Mouse (Mus musculus): ENCODE measurements around the gene Anks6. TPM values are rescaled to one million over a fixed set of nuclear protein-coding genes. Genes with fewer than 3 reads are reported as not detected.

Anks6 gene
- polyA plus RNA-seq, 1 experiment from 2014 or later = 9.5 TPM

DNA sequence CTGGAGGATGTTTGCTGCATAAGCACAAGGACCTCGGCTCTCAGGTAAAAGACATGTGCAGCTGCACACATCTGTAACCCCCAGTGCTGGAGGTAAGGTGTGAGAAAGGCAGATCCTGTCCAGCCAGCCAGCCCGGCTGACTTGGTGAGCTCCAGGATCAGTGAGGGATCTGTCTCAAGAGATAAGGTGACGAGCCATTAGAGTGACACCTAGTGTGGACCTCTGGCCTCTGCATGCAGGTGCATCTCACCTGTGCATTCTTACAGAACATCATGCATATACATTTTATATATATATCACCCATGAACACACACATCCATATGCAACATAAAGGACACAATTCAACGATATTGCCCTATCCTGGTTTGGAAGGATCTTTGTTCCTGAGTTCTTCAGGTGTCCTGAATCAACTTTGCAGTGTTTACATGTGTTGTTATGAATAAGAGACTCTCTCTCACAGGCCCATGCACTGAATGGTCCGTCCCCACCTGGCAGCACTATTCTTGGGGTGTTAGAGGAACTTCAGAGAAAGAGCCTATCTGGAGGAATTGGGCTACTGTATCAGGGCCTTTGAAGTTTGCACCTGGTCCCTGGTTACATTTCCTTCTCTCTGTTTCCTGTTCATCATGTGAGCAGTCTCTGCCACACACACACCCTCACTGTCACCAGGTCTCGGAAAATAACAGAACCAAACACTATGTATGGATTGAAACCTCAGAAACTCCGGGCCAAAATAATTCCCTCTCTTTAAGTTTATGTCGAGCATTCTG is 56.4 kb downstream of the Anks6 start:
- ATAC-seq (ENCODE audit: insufficient number of reproducible peaks, insufficient read depth, low FRiP score, low TSS enrichment) = no peak
- no peaks in the 10 kb centered on the region for H3K36me3 ChIP-seq

DNA sequence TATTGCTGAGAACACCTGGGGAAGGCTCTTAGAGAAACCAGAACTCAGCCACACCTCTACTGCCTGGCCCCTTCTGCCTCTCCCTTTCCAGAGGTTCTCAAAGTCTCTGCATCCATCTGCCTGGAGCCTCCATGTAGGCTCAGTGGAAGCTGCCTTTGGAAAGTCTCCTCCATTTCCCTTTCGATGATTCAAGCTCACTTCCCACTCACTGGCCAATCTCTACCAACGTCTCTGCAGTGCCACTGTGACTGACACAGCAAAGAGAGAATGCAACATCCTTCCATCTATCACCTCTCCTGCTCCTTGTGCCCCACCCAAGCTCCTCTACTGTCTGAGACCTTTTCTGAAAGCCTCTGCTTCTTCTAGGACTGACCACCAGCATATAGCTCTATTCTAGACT is 59.3 kb downstream of the Anks6 start:
- H3K4me2 ChIP-seq (replicated peaks) = no peak overlapping the region
- no peak overlapping the region for H3K4me3 ChIP-seq
- ATAC-seq (ENCODE audit: insufficient number of reproducible peaks, insufficient read depth, low FRiP score, low TSS enrichment) = no peak
- H3K9me3 ChIP-seq = no peaks in the 10 kb centered on the region
- H3K27ac ChIP-seq = no peak overlapping the region
- H3K36me3 ChIP-seq = no peaks in the 10 kb centered on the region
- no peak overlapping the region for H3K9ac ChIP-seq
- H3K27me3 ChIP-seq = peaks cover 24% of the 10 kb centered on the region
- H3K4me1 ChIP-seq = no peaks in the 10 kb centered on the region
- whole genome bisulfite sequencing = 86% methylated on average over 2 of the region's 2 CpGs

More for the DNA sequence above, 56.4 kb downstream of the Anks6 start:
- WGBS = 66% methylated on average over 8 of the region's 8 CpGs
- Histone ChIP-seq H3K4me1 (no peaks in the 10 kb centered on the region), H3K27me3 (no peaks in the 10 kb centered on the region), H3K9ac (no peak overlapping the region), H3K4me3 (no peak overlapping the region), H3K4me2 (replicated peaks) (no peak overlapping the region), H3K27ac (no peak overlapping the region), H3K9me3 (no peaks in the 10 kb centered on the region)

DNA sequence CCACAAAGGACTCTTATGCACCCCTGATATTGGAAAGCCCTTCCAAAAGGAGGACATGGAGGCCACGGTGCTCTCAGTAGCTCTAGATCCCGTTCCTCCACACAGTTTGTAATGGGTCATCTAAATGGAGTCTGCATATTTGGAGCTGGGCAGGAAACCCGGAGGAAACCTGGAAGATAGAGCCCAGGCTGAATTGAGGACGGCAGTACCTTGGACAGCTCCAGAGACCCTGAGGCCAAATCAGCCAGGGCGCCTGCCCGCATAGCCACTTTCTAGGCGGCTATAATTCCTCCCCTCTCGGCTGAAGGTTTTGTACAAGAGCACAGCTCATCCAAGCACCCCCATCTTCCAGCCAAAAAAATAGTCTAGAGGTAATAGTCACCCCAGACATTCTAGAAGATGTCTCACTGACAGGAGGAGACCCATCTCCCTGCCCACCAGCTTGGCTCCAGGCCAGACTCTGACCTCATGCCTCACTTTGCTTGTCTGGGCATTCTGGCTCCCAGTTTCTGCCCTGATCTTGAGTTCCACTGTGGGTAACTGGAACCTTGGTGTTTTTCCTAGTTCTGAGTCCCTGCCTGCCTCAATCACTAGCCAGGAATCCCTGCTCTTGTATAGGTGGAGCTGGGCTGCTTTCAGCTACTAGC is 64.3 kb downstream of the Anks6 start:
- Histone ChIP-seq H3K4me1 (peaks cover 9% of the 10 kb centered on the region; the same call in 1 of the 2 replicates), H3K4me2 (replicated peaks) (no peak overlapping the region), H3K4me3 (no peak overlapping the region), H3K9ac (no peak overlapping the region), H3K9me3 (no peaks in the 10 kb centered on the region), H3K36me3 (no peaks in the 10 kb centered on the region), H3K27ac (no peak overlapping the region), H3K27me3 (peaks cover 73% of the 10 kb centered on the region)
- WGBS = 7% methylated on average over 8 of the region's 8 CpGs
- ATAC-seq (ENCODE audit: insufficient number of reproducible peaks, insufficient read depth, low FRiP score, low TSS enrichment) = no peak

- 1% methylated on average over 27 of the region's 31 CpGs for WGBS
- Histone ChIP-seq H3K9me3 (no peaks in the 10 kb centered on the region), H3K27me3 (peaks cover 78% of the 10 kb centered on the region), H3K4me3 (peak overlapping the region; percentile 53), H3K4me1 (peaks cover 9% of the 10 kb centered on the region; the same call in 1 of the 2 replicates), H3K9ac (peak overlapping the region; percentile 48), H3K36me3 (no peaks in the 10 kb centered on the region), H3K27ac (no peak overlapping the region), H3K4me2 (replicated peaks) (peak overlapping the region; percentile 99)
- no peak for ATAC-seq (ENCODE audit: insufficient number of reproducible peaks, insufficient read depth, low FRiP score, low TSS enrichment)
Observed at GRCm38 (mm10) chr4:46991959-46992316, 65.3 kb downstream of the Anks6 start.

DNA sequence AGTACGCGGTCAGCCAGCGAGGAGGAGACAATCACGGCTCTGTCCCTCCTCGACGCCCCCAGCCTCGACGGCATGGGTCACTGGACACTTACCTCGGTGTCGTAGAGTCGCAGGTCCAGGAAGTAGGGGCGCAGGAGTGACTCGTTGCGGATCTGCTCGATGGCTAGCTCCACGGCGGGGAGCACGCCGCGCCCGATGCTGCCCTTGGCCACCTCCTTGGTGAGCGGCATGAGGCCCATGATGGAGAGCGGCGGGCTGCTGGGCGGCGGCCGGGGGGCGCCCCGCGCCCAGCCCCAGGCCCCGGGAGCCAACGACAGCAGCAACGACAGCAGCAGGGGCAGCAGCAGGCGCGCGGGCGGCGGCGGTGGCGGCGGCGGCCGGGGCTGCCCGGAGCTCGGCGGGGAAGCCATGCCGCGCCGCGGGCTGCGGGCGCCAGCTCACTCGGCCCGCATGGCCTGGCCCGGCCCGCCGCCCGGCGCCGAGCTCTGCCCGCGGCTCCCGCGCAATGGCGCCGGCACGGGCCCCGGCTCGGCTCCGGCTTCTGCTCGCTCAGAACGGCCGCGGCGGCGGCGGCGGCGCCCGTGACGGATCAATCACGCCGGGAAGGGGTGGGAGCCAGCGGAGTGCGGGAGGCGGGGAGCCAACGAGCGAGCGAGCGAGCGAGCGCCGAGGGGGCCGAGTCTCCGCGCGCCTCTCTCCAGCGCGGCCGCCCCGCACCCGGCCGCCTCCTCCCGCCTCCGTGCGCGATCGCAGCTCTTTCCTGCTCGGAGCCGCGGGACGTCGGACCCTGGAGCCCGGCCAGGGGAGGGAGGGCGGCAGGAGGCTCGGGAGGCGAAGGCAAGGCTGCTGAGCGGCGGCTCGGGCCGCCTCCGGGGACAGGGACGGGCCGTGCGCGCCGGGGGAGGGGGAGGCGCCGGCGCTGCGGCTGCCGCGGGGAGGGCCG is 65.9 kb downstream of the Anks6 start, which contains the start of gene Gabbr2:
Gabbr2 (minus strand) TSS at position 858 of the 943 bp plus-strand sequence.
- under 1% methylated on average over 102 of the region's 134 CpGs for WGBS
- no peaks in the 10 kb centered on the region for H3K9me3 ChIP-seq
- peaks cover 9% of the 10 kb centered on the region; the same call in 1 of the 2 replicates for H3K4me1 ChIP-seq
- H3K4me2 ChIP-seq (replicated peaks) = peak within 1 kb of the TSS; percentile 99
- H3K4me3 ChIP-seq = peak within 1 kb of the TSS; percentile 53
- H3K9ac ChIP-seq = peak within 1 kb of the TSS; percentile 48
- no peaks in the 10 kb centered on the region for H3K36me3 ChIP-seq
- H3K27ac ChIP-seq = 0 out of 2 replicates have a peak within 1 kb of the TSS, but pooled peaks have one; percentile 6
- no peak for ATAC-seq (ENCODE audit: insufficient number of reproducible peaks, insufficient read depth, low FRiP score, low TSS enrichment)
- peaks cover 82% of the 10 kb centered on the region for H3K27me3 ChIP-seq

GRCm38 (mm10) chr4:46990281-46991015 is 66.8 kb downstream of the Anks6 start:
- Histone ChIP-seq H3K27me3 (peaks cover 82% of the 10 kb centered on the region), H3K9ac (no peak overlapping the region), H3K4me3 (peak overlapping the region; percentile 53), H3K36me3 (no peaks in the 10 kb centered on the region), H3K4me1 (peaks cover 9% of the 10 kb centered on the region; the same call in 1 of the 2 replicates), H3K4me2 (replicated peaks) (peak overlapping the region; percentile 99), H3K27ac (no peak overlapping the region), H3K9me3 (no peaks in the 10 kb centered on the region)
- ATAC-seq (ENCODE audit: insufficient number of reproducible peaks, insufficient read depth, low FRiP score, low TSS enrichment) = 0 out of 2 replicates have a peak, but pooled peaks have one; percentile 19
- 2% methylated on average over 29 of the region's 29 CpGs for WGBS

GRCm38 (mm10) chr4:46989842-46990241 is 67.4 kb downstream of the Anks6 start:
- Histone ChIP-seq H3K36me3 (no peaks in the 10 kb centered on the region), H3K9me3 (no peaks in the 10 kb centered on the region), H3K27me3 (peaks cover 77% of the 10 kb centered on the region), H3K4me3 (no peak overlapping the region), H3K27ac (no peak overlapping the region), H3K9ac (no peak overlapping the region), H3K4me2 (replicated peaks) (0 out of 2 replicates have a peak overlapping the region, but pooled peaks have one; percentile 99), H3K4me1 (peaks cover 9% of the 10 kb centered on the region; the same call in 1 of the 2 replicates)
- no peak for ATAC-seq (ENCODE audit: insufficient number of reproducible peaks, insufficient read depth, low FRiP score, low TSS enrichment)
- WGBS = 2% methylated on average over 17 of the region's 17 CpGs

DNA sequence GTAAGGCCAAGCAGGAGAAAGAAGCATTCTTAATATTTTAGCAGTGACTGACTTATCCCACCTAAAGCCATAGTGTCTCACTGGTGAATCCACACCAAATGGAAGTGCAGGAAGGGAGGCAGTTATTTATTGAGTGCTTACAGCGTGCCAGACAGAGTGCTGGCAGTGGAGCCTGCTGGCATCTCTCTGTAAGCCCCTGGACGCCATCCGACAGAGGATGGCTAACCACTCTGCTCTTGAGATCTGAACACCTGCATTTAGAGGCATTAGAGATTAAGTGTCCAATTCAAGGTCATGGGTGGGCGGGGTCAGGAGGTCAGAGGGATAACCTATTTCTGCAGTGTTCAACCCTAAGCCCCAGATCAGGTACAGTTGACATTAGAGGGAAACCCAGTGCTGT is 68.4 kb downstream of the Anks6 start:
- no peak for ATAC-seq (ENCODE audit: insufficient number of reproducible peaks, insufficient read depth, low FRiP score, low TSS enrichment)
- WGBS = 81% methylated on average over 4 of the region's 4 CpGs

GRCm38 (mm10) chr4:46988257-46988656 is 69.0 kb downstream of the Anks6 start:
- H3K27me3 ChIP-seq = peaks cover 61% of the 10 kb centered on the region
- peaks cover 9% of the 10 kb centered on the region; the same call in 1 of the 2 replicates for H3K4me1 ChIP-seq
- no peak overlapping the region for H3K4me3 ChIP-seq
- no peak overlapping the region for H3K27ac ChIP-seq
- H3K9me3 ChIP-seq = no peaks in the 10 kb centered on the region
- 61% methylated on average over 3 of the region's 3 CpGs for WGBS
- no peak overlapping the region for H3K4me2 ChIP-seq (replicated peaks)
- no peaks in the 10 kb centered on the region for H3K36me3 ChIP-seq
- no peak for ATAC-seq (ENCODE audit: insufficient number of reproducible peaks, insufficient read depth, low FRiP score, low TSS enrichment)
- no peak overlapping the region for H3K9ac ChIP-seq

More for the DNA sequence above, 68.4 kb downstream of the Anks6 start:
- Histone ChIP-seq H3K27ac (no peak overlapping the region), H3K4me1 (peaks cover 9% of the 10 kb centered on the region; the same call in 1 of the 2 replicates), H3K9ac (no peak overlapping the region), H3K4me2 (replicated peaks) (no peak overlapping the region), H3K4me3 (no peak overlapping the region), H3K36me3 (no peaks in the 10 kb centered on the region), H3K27me3 (peaks cover 67% of the 10 kb centered on the region), H3K9me3 (no peaks in the 10 kb centered on the region)

DNA sequence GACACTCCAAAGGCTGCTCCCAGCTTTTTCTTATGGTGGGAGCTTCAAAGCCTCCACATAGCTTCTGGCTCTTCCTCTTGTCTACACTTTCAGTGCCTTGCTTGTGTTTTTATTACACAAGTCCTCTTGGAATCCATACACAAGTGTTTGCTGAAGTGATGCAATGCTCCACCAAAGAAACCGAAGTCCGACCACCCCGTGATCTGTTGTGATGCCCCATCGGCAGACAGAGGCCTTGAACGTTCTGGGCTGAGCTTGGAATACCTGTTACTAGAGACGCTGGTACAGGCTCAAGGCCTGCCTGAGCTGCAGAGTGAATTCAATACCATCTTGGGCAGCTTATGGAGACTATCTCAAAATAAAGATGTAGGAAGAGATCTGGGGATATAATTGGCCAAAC is 69.4 kb downstream of the Anks6 start:
- no peak overlapping the region for H3K4me2 ChIP-seq (replicated peaks)
- WGBS = 89% methylated on average over 6 of the region's 6 CpGs
- ATAC-seq (ENCODE audit: insufficient number of reproducible peaks, insufficient read depth, low FRiP score, low TSS enrichment) = no peak
- H3K9ac ChIP-seq = no peak overlapping the region
- no peak overlapping the region for H3K27ac ChIP-seq
- peaks cover 9% of the 10 kb centered on the region; the same call in 1 of the 2 replicates for H3K4me1 ChIP-seq
- peaks cover 57% of the 10 kb centered on the region for H3K27me3 ChIP-seq
- no peaks in the 10 kb centered on the region for H3K36me3 ChIP-seq
- no peaks in the 10 kb centered on the region for H3K9me3 ChIP-seq
- H3K4me3 ChIP-seq = no peak overlapping the region

DNA sequence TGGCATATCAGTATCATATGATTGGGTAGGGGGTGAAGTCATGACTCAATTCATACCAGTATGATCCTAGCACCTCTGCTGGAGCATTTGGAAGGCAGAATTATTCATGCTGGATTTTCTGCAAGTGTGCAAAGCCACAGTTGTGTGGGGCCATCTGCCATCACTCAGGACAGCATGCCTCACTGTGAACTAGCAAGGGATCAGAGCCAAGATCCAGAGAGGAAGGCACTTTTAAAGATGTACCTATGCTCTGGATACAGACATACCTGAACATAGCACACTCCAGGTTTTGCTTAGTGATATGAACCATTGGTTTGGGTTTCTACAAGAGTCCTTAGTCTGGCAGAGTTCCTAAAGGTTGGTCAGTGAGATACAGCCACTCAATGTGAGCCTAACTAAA is 71.2 kb downstream of the Anks6 start:
- H3K9me3 ChIP-seq = no peaks in the 10 kb centered on the region
- no peak overlapping the region for H3K27ac ChIP-seq
- H3K4me3 ChIP-seq = no peak overlapping the region
- H3K36me3 ChIP-seq = no peaks in the 10 kb centered on the region
- H3K27me3 ChIP-seq = peaks cover 39% of the 10 kb centered on the region
- ATAC-seq (ENCODE audit: insufficient number of reproducible peaks, insufficient read depth, low FRiP score, low TSS enrichment) = no peak
- H3K9ac ChIP-seq = no peak overlapping the region
- peaks cover 4% of the 10 kb centered on the region; the same call in 1 of the 2 replicates for H3K4me1 ChIP-seq
- H3K4me2 ChIP-seq (replicated peaks) = no peak overlapping the region

All from embryonic facial prominence, embryonic 12.5 days (tissue).